ENCODE assay signal across 20 mouse cellular contexts in genomic region chr2:101807756-101808155, GRCm38 (mm10).
"Had no signal": no experiment of that assay in that cellular context is flagged by ENCODE, and none has a peak within 500 bp of the region (broad histone marks: within the 10 kb centered on the region; RNA-seq: fewer than 3 reads in every experiment).

No protein-coding gene starts in this region.

- H3K36me3 ChIP-seq: lung, embryonic 15.5 days; midbrain, embryonic 13.5 days; midbrain, embryonic 15.5 days; neural tube, embryonic 12.5 days had no signal

- H3K4me1 ChIP-seq: lung, embryonic 15.5 days; midbrain, embryonic 13.5 days; midbrain, embryonic 15.5 days; neural tube, embryonic 12.5 days had no signal

- H3K9ac ChIP-seq: liver, postnatal 0 days; lung, embryonic 15.5 days; midbrain, embryonic 13.5 days; midbrain, embryonic 15.5 days; neural tube, embryonic 12.5 days had no signal

- DNase-seq: liver, postnatal 0 days; lung, adult 2 months; lung, postnatal 14 days; lung, postnatal 36 days; retina, postnatal 1 day; right cerebral cortex, adult 18-20 months; right cerebral cortex, postnatal 25 days; right cerebral cortex, postnatal 4 days; spleen, adult 18-20 months; thymus, adult 18-20 months; thymus, postnatal 14 days; thymus, postnatal 36 days had no signal

- H3K9me3 ChIP-seq: lung, embryonic 15.5 days; midbrain, embryonic 15.5 days; neural tube, embryonic 12.5 days had no signal

- H3K4me3 ChIP-seq: lung, embryonic 15.5 days; megakaryocyte, embryonic 14.5 days; midbrain, embryonic 13.5 days; midbrain, embryonic 15.5 days; neural tube, embryonic 12.5 days had no signal

- H3K27ac ChIP-seq: lung, embryonic 15.5 days; macrophage; midbrain, embryonic 13.5 days; midbrain, embryonic 15.5 days; neural tube, embryonic 12.5 days had no signal

- H3K4me2 ChIP-seq: lung, embryonic 15.5 days; midbrain, embryonic 11.5 days; midbrain, embryonic 13.5 days; midbrain, embryonic 15.5 days; neural tube, embryonic 12.5 days had no signal

- H3K27me3 ChIP-seq: lung, embryonic 15.5 days; midbrain, embryonic 13.5 days; midbrain, embryonic 15.5 days; neural tube, embryonic 12.5 days had no signal

- ATAC-seq: liver, postnatal 0 days; lung, postnatal 0 days; midbrain, embryonic 13.5 days; midbrain, embryonic 15.5 days had no signal
